Mouse (Mus musculus) mesoderm, embryonic 11.5 days (tissue): Measurements from ENCODE around the gene Ssh2.

Experiments
- DNase-seq: peaks from one replicate; pipeline ENCODE4 v3.0.0-alpha.2; 2012; ENCODE audit warnings: low read depth, low spot score

Ssh2 gene

GRCm38 (mm10) chr11:77491502-77492291, 275.6 kb downstream of the Ssh2 start:
- peak; percentile 83 for DNase-seq

GRCm38 (mm10) chr11:77492311-77492871, 276.3 kb downstream of the Ssh2 start:
- no peak for DNase-seq

- DNase-seq, result peak; percentile 94
These were observed 276.8 kb downstream of the Ssh2 start for GRCm38 (mm10) chr11:77492911-77493332.

GRCm38 (mm10) chr11:77493512-77494343, 277.6 kb downstream of the Ssh2 start, which contains the start of gene Git1:
Git1 (plus strand) TSS chr11:77493562.
- no peak for DNase-seq

GRCm38 (mm10) chr11:77494344-77494676, 278.2 kb downstream of the Ssh2 start:
- no peak for DNase-seq

- DNase-seq, result no peak
These were observed 278.7 kb downstream of the Ssh2 start for GRCm38 (mm10) chr11:77494782-77495181.

- DNase-seq, result no peak
These were observed 279.4 kb downstream of the Ssh2 start for GRCm38 (mm10) chr11:77495507-77495906.

GRCm38 (mm10) chr11:77497341-77497756, 281.3 kb downstream of the Ssh2 start:
- DNase-seq, result peak; percentile 84

- no peak for DNase-seq
These were observed 281.8 kb downstream of the Ssh2 start for GRCm38 (mm10) chr11:77497851-77498250.

GRCm38 (mm10) chr11:77498261-77499139, 282.4 kb downstream of the Ssh2 start:
- DNase-seq, result no peak

- no peak for DNase-seq
These were observed 283.3 kb downstream of the Ssh2 start for GRCm38 (mm10) chr11:77499354-77499753.

GRCm38 (mm10) chr11:77500361-77501325, 284.6 kb downstream of the Ssh2 start:
- no peak for DNase-seq

- peak; percentile 80 for DNase-seq
These were observed 285.3 kb downstream of the Ssh2 start for GRCm38 (mm10) chr11:77501392-77501791.

GRCm38 (mm10) chr11:77501971-77502370, 285.9 kb downstream of the Ssh2 start:
- no peak for DNase-seq

- DNase-seq, result no peak
These were observed 286.4 kb downstream of the Ssh2 start for GRCm38 (mm10) chr11:77502481-77502880.

GRCm38 (mm10) chr11:77503511-77503910, 287.4 kb downstream of the Ssh2 start:
- no peak for DNase-seq

GRCm38 (mm10) chr11:77504377-77504776, 288.3 kb downstream of the Ssh2 start:
- DNase-seq, result no peak

GRCm38 (mm10) chr11:77505291-77505980, 289.3 kb downstream of the Ssh2 start:
- no peak for DNase-seq

- DNase-seq, result no peak
These were observed 290.2 kb downstream of the Ssh2 start for GRCm38 (mm10) chr11:77506273-77506672.

- DNase-seq, result no peak
These were observed 290.9 kb downstream of the Ssh2 start for GRCm38 (mm10) chr11:77506941-77507340.
